Mouse (Mus musculus) frontal cortex, adult (tissue): ENCODE data around the gene Add1.

Source experiments
- ATAC-seq: cut with Nextera tagmentation; 2 replicates; pipeline ENCODE4 v1.9.2; 2017; ENCODE audit warnings: mild to moderate bottlenecking, moderate library complexity, mixed read lengths; ENCODE audit not compliant: low TSS enrichment

Gene Add1

DNA sequence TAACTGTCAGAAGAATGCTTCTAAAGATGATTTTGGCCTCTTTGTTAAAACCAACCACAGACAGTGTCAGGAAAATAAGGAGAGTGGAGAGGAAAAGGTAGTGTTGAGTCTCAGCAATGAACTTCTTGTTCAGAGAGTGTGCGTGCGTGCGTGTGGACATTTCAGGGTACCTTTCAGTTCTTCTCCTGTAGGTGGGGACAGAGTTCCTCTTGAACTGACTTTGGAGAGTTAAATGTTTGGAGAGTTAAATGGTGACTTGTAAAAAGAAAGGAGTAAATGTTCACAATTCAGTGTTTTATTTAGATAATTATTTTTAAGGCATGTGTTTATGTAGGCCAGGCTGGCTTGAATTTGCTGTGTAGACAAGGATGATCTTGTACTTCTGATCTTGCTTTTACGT lies 96.8 kb downstream of the Add1 start:
- ATAC-seq, result no peak
